1 mouse cellular context compared by ENCODE assay signal in the genomic region with DNA sequence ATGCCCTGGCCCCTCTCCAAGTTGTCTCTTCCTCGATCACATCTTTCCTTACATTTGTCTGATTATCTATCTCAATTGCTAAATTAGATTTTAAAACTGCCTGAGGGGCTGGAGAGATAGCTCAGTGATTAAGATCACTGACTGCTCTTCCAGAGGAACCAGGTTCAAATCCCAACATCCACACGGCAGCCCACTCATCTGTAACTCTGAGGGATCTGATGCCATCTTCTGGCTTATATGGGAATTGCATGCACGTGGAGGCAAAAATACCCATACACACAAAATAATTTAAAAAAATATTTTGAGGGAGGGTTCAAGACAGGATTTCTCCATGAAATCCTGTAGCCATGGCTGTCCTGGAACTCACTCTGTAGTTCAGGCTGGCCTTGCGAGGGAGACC.
TF ChIP-seq lines count a peak whose summit lies in the region.

No protein-coding gene starts in this region.

TF ChIP-seq in ES-E14, 5 proteins besides CTCF, POLR2A, EP300 and RAD21:
- TF ChIP-seq CHD2 (IDR thresholded peaks at IDR 0.05; ENCODE audit: low read depth, low read length) = no peak
- peak; percentile 67; the same call in 1 of the 2 replicates for TF ChIP-seq ZC3H11A (IDR thresholded peaks at IDR 0.05; ENCODE audit: borderline replicate concordance, low read depth, low read length)
TF ChIP-seq in ES-E14: peak in this region for 1.
